Mouse (Mus musculus) intestine, embryonic 14.5 days (tissue): ENCODE measurements at regions not wholly inside any gene's neighbourhood (a gene's known extent, or its start where the extent isn't known, plus 50 kb on each side); places are given as distances from the start of the nearest gene placed in this dataset.

ENCODE experiments used
- ATAC-seq: fragments of 200-750 bp; cut with Nextera tagmentation; replicated peaks from 2 replicates; pipeline ENCODE4 v1.8.0; 2017; ENCODE audit warnings: low read depth, moderate number of reproducible peaks, moderate TSS enrichment, moderate library complexity; ENCODE audit not compliant: low FRiP score, low TSS enrichment
- DNase-seq: peaks from one replicate; pipeline ENCODE4 v3.0.0-alpha.2; 2018; ENCODE audit warnings: low spot score
- H3K27ac ChIP-seq: fragments of 300-500 bp; sonication (generic); 2 replicates; pipeline ENCODE4 v1.5.1; 2014; ENCODE audit warnings: low read depth, mild to moderate bottlenecking, control low read depth
- H3K27me3 ChIP-seq: fragments of 300-500 bp; sonication (generic); replicated peaks from 2 replicates; pipeline ENCODE4 v1.6.1; 2014; ENCODE audit warnings: low read length, control low read depth; ENCODE audit not compliant: control insufficient read depth, insufficient read depth
- H3K36me3 ChIP-seq: fragments of 300-500 bp; sonication (generic); 2 replicates; pipeline ENCODE4 v1.6.1; 2014; ENCODE audit warnings: low read length, control low read depth; ENCODE audit not compliant: control insufficient read depth, insufficient read depth
- H3K4me1 ChIP-seq: fragments of 300-500 bp; sonication (generic); replicated peaks from 2 replicates; pipeline ENCODE4 v1.6.1; 2014; ENCODE audit warnings: low read length, control low read depth, mixed read lengths; ENCODE audit not compliant: control insufficient read depth, insufficient read depth
- H3K4me2 ChIP-seq: fragments of 300-500 bp; sonication (generic); 2 replicates; pipeline ENCODE4 v1.6.1; 2014; ENCODE audit warnings: low read length
- H3K4me3 ChIP-seq: fragments of 300-500 bp; sonication (generic); 2 replicates; pipeline ENCODE4 v1.5.1; 2014; ENCODE audit warnings: low read depth, low read length, control low read depth, mixed read lengths
- H3K9ac ChIP-seq: fragments of 300-500 bp; sonication (generic); 2 replicates; pipeline ENCODE4 v1.6.1; 2014; ENCODE audit warnings: mild to moderate bottlenecking, low read length
- H3K9me3 ChIP-seq: fragments of 300-500 bp; sonication (generic); 2 replicates; pipeline ENCODE4 v1.6.1; 2016; ENCODE audit warnings: low read length, control low read depth; ENCODE audit not compliant: control insufficient read depth
- WGBS: fragments of 180-500 bp; shearing (Covaris S2); extraction: QIAGEN DNeasy Blood & Tissue Kit; methylation state at CpG from one replicate; pipeline ENCODE4 v1.1.7; 2014; 5-methylcytosine and 5-hydroxymethylcytosine counted together

GRCm38 (mm10) chr11:112140912-112141311 is 641.1 kb upstream of the Sox9 start:
- no peak for ATAC-seq
- H3K27ac ChIP-seq: no peak overlapping the region
- WGBS: 88% methylated on average over 9 of the region's 9 CpGs

DNA sequence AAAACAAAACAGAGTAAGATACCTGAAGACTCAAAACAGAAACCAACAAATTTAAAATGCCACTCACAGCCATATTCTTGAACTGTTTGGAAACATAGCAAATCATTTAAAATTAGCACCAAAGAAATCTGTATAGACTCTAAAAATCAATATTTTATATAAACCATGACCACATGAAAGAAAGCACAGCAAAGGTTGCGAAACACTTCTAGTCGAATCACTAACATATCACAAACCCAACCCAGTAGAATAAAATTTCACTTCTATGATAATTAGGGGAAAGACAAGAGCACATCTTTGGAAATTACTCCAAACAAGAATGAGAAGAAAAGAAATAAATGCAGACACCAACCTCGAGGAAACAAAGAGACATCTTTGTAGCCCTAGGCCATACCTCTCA is 630.0 kb upstream of the Sox9 start:
- H3K4me3 ChIP-seq: no peak overlapping the region
- no peak overlapping the region for H3K27ac ChIP-seq
- ATAC-seq: no peak
- no peaks in the 10 kb centered on the region for H3K27me3 ChIP-seq
- DNase-seq: no peak
- H3K4me2 ChIP-seq: no peak overlapping the region
- H3K4me1 ChIP-seq: peaks cover 5% of the 10 kb centered on the region; the same call in 1 of the 2 replicates
- H3K9me3 ChIP-seq: peaks cover 2% of the 10 kb centered on the region; the same call in 1 of the 2 replicates
- no peaks in the 10 kb centered on the region for H3K36me3 ChIP-seq
- 89% methylated on average over 3 of the region's 3 CpGs for WGBS
- no peak overlapping the region for H3K9ac ChIP-seq

More at GRCm38 (mm10) chr11:112140912-112141311, 641.1 kb upstream of the Sox9 start:
- Histone ChIP-seq H3K4me2 (no peak overlapping the region), H3K4me3 (no peak overlapping the region), H3K9me3 (no peaks in the 10 kb centered on the region), H3K27me3 (no peaks in the 10 kb centered on the region), H3K36me3 (no peaks in the 10 kb centered on the region), H3K4me1 (no peaks in the 10 kb centered on the region), H3K9ac (no peak overlapping the region)
- no peak for DNase-seq

GRCm38 (mm10) chr11:112153198-112153597 is 628.8 kb upstream of the Sox9 start:
- H3K27me3 ChIP-seq: no peaks in the 10 kb centered on the region
- DNase-seq (no peak), ATAC-seq (no peak)
- H3K9ac ChIP-seq: no peak overlapping the region
- H3K4me2 ChIP-seq: no peak overlapping the region
- no peak overlapping the region for H3K27ac ChIP-seq
- H3K4me1 ChIP-seq: peaks cover 5% of the 10 kb centered on the region; the same call in 1 of the 2 replicates
- whole genome bisulfite sequencing: 85% methylated on average over 5 of the region's 5 CpGs
- peaks cover 2% of the 10 kb centered on the region; the same call in 1 of the 2 replicates for H3K9me3 ChIP-seq
- no peaks in the 10 kb centered on the region for H3K36me3 ChIP-seq
- H3K4me3 ChIP-seq: no peak overlapping the region

DNA sequence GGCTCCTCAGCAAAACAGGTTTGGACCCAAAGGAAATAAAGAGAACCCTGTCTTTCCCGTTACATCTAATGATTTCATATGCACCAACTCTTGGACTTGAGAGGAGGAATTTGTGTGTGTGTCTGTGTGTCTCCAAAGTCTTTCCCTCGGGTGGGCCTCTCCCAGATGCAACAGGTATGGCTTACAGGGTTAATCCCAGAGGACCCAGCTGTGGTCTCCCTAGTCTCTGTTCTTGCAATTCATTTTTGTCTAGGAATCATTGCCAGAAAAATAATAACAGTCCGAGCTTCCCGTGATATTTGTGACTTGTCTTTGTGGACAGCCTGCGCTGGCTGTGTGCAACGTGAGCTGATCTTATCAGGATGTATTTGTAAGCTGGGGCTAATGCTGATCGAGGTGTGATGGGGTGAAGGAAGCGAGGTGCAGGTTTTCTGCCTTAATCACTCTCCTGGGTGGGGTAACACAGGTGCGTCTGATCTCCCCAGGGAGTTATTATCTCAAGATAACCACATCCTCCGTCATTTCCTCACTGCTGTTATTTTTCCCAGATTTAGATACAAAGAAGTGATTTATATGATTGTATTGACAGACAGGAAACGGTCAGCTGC is 627.2 kb upstream of the Sox9 start:
- Histone ChIP-seq H3K9me3 (peaks cover 2% of the 10 kb centered on the region; the same call in 1 of the 2 replicates), H3K36me3 (no peaks in the 10 kb centered on the region), H3K27ac (no peak overlapping the region), H3K27me3 (no peaks in the 10 kb centered on the region), H3K4me3 (no peak overlapping the region), H3K4me1 (peaks cover 5% of the 10 kb centered on the region; the same call in 1 of the 2 replicates), H3K9ac (no peak overlapping the region), H3K4me2 (peak overlapping the region; percentile 37; the same call in 1 of the 2 replicates)
- no peak for DNase-seq
- no peak; the same call in 1 of the 2 replicates for ATAC-seq
- 32% methylated on average over 11 of the region's 11 CpGs for WGBS

DNA sequence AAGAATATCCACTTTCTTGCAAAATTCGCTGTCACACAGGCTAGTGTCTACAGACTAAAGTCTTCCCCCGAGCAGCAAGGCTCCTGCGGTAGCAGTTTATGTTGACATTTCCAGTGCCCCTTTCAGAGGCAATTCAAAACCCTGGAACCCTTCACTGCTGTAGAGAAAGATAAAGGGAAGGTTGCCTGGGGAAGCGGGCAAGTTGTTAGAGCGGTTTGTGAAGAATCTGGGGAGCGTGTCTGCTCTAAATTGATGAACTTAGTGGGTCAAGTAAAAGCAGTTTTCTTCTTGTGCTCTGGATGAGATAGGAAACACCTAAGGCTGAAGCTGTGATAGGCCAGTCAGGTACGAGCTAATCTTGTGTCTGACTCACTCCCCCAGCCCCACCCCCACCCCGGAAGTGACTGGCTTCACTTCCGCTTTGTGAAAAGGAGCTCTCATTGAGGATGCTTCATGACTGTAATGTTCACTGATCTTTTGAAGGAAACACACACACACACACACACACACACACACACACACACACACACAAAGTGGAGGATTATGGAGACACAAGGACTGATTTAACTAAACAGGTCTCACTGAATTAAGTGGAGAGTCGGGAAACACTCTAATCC is 626.6 kb upstream of the Sox9 start:
- WGBS: 19% methylated on average over 10 of the region's 10 CpGs
- ATAC-seq (no peak; the same call in 1 of the 2 replicates), DNase-seq (peak; percentile 57)
- Histone ChIP-seq H3K9ac (no peak overlapping the region), H3K27me3 (no peaks in the 10 kb centered on the region), H3K4me1 (peaks cover 5% of the 10 kb centered on the region; the same call in 1 of the 2 replicates), H3K9me3 (peaks cover 2% of the 10 kb centered on the region; the same call in 1 of the 2 replicates), H3K36me3 (no peaks in the 10 kb centered on the region), H3K4me2 (peak overlapping the region; percentile 37), H3K27ac (no peak overlapping the region), H3K4me3 (no peak overlapping the region)

GRCm38 (mm10) chr11:112163681-112164265 is 618.3 kb upstream of the Sox9 start:
- Histone ChIP-seq H3K9ac (no peak overlapping the region), H3K36me3 (no peaks in the 10 kb centered on the region), H3K4me2 (no peak overlapping the region), H3K4me1 (no peaks in the 10 kb centered on the region), H3K9me3 (no peaks in the 10 kb centered on the region), H3K4me3 (no peak overlapping the region), H3K27me3 (no peaks in the 10 kb centered on the region), H3K27ac (no peak overlapping the region)
- ATAC-seq (no peak), DNase-seq (no peak)
- 34% methylated on average over 7 of the region's 7 CpGs for whole genome bisulfite sequencing

DNA sequence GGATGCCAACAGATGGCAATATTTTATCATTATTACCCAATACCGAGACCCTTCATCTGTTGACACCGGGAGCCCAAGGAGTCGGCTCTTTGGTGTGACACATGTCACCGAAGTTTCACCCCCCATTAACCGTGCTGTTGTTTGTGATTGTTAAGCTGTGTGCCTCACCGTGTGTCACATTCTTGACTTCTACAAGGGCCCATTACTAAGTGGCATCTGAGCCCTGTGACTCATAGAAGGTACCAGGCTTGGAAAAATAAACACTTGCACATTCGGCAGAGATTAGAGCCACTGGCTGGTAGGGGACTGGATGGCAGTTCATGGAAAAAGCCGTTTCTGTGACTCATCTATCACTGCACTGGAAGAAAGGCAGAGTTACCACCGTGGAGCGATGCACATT is 608.4 kb upstream of the Sox9 start:
- Histone ChIP-seq H3K4me2 (no peak overlapping the region), H3K4me3 (no peak overlapping the region), H3K9ac (no peak overlapping the region), H3K36me3 (no peaks in the 10 kb centered on the region), H3K27ac (no peak overlapping the region), H3K4me1 (no peaks in the 10 kb centered on the region), H3K27me3 (no peaks in the 10 kb centered on the region), H3K9me3 (no peaks in the 10 kb centered on the region)
- 64% methylated on average over 10 of the region's 10 CpGs for WGBS
- ATAC-seq (no peak), DNase-seq (no peak)

DNA sequence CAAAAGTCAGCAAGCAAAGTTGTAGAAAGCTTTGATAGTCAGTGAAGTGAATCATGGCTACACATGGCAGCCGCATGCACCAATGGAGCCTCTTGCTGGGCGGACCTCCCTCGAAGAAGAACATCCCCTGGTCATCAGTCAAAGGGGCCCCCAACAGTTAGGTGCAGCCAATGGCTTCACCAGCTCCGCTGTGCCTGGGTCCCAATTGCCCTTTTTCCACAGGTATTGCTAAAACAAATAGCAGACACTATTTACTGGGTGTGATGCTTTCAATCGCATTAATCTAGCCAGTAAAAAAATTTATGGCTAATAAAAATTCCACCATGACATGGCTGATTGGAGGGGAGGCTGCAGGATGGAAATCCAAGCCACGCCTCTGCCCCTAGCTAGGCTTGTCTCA is 606.7 kb upstream of the Sox9 start:
- DNase-seq: peak; percentile 24
- no peaks in the 10 kb centered on the region for H3K27me3 ChIP-seq
- no peak for ATAC-seq
- H3K4me1 ChIP-seq: no peaks in the 10 kb centered on the region
- no peak overlapping the region for H3K4me3 ChIP-seq
- H3K27ac ChIP-seq: no peak overlapping the region
- H3K4me2 ChIP-seq: no peak overlapping the region
- H3K9ac ChIP-seq: no peak overlapping the region
- 80% methylated on average over 6 of the region's 6 CpGs for WGBS
- no peaks in the 10 kb centered on the region for H3K36me3 ChIP-seq
- no peaks in the 10 kb centered on the region for H3K9me3 ChIP-seq
